16 mouse cellular contexts compared by ENCODE assay signal in genomic region chr12:117149176-117149575, GRCm38 (mm10).
DNase-seq lines count a peak whose midpoint lies in the region; ATAC-seq and TF ChIP-seq lines count a peak whose summit lies in the region.
"Had no signal": no experiment of that assay in that cellular context is flagged by ENCODE, and none has a peak within 500 bp of the region (broad histone marks: within the 10 kb centered on the region; RNA-seq: fewer than 3 reads in every experiment).

No protein-coding gene starts in this region.

- no peak for TF ChIP-seq CTCF in midbrain, postnatal 0 days (IDR thresholded peaks at IDR 0.05)
- no peak for TF ChIP-seq CTCF in cerebellum, adult 2 months (IDR thresholded peaks at IDR 0.05; ENCODE audit: borderline replicate concordance, insufficient read depth, low read depth, low read length)

- peak; percentile 24 for DNase-seq in limb, embryonic 11.5 days (ENCODE audit: low spot score)
- no peak for DNase-seq in limb, embryonic 10.5 days (ENCODE audit: low spot score)
- DNase-seq in hindbrain, embryonic 14.5 days (ENCODE audit: low spot score), result no peak
- DNase-seq in midbrain, postnatal 0 days (ENCODE audit: low spot score), result no peak
- DNase-seq in cerebellum, adult 2 months, result no peak
- DNase-seq in kidney, postnatal 25 days, result no peak
- no peak for DNase-seq in testis, postnatal 10 days (ENCODE audit: low spot score)
- DNase-seq: adrenal gland, adult 8-10 months; cerebellum, postnatal 25 days; heart, postnatal 36 days had no signal

- H3K36me3 ChIP-seq in limb, embryonic 11.5 days (ENCODE audit: control insufficient read depth, insufficient read depth, low read length), result no peaks in the 10 kb centered on the region
- H3K36me3 ChIP-seq in limb, embryonic 10.5 days, result no peaks in the 10 kb centered on the region
- no peaks in the 10 kb centered on the region for H3K36me3 ChIP-seq in forebrain, embryonic 12.5 days (replicated peaks)
- H3K36me3 ChIP-seq in hindbrain, embryonic 14.5 days (replicated peaks; ENCODE audit: control insufficient read depth, insufficient read depth), result no peaks in the 10 kb centered on the region
- no peaks in the 10 kb centered on the region for H3K36me3 ChIP-seq in midbrain, postnatal 0 days (ENCODE audit: insufficient read depth, low read length)
- H3K36me3 ChIP-seq: embryonic facial prominence, embryonic 12.5 days; limb, embryonic 15.5 days had no signal

- peaks cover 42% of the 10 kb centered on the region for H3K27me3 ChIP-seq in limb, embryonic 11.5 days (ENCODE audit: control insufficient read depth, insufficient read depth, low read length)
- H3K27me3 ChIP-seq in limb, embryonic 10.5 days (ENCODE audit: low read depth, poor library complexity, severe bottlenecking), result peaks cover 72% of the 10 kb centered on the region
- peaks cover 54% of the 10 kb centered on the region for H3K27me3 ChIP-seq in forebrain, embryonic 12.5 days
- peaks cover 32% of the 10 kb centered on the region for H3K27me3 ChIP-seq in hindbrain, embryonic 14.5 days (ENCODE audit: control insufficient read depth, insufficient read depth, low read length)
- no peaks in the 10 kb centered on the region for H3K27me3 ChIP-seq in midbrain, postnatal 0 days (ENCODE audit: insufficient read depth, low read length)
- H3K27me3 ChIP-seq in cerebellum, adult 2 months (ENCODE audit: control insufficient read depth, insufficient read depth, low read length), result no peaks in the 10 kb centered on the region; the same call in 1 of the 2 replicates

- peaks cover 8% of the 10 kb centered on the region for H3K4me1 ChIP-seq in limb, embryonic 11.5 days (ENCODE audit: control insufficient read depth, insufficient read depth, low read length)
- peaks cover 42% of the 10 kb centered on the region for H3K4me1 ChIP-seq in limb, embryonic 10.5 days
- peaks cover 45% of the 10 kb centered on the region for H3K4me1 ChIP-seq in forebrain, embryonic 12.5 days
- peaks cover 32% of the 10 kb centered on the region for H3K4me1 ChIP-seq in hindbrain, embryonic 14.5 days (replicated peaks; ENCODE audit: control insufficient read depth, insufficient read depth, low read length)
- H3K4me1 ChIP-seq in midbrain, postnatal 0 days (ENCODE audit: insufficient read depth, low read length), result peaks cover 15% of the 10 kb centered on the region; the same call in 1 of the 2 replicates
- no peaks in the 10 kb centered on the region; the same call in 1 of the 2 replicates for H3K4me1 ChIP-seq in cerebellum, adult 2 months (ENCODE audit: control insufficient read depth, insufficient read depth, low read length)

- no peak overlapping the region for H3K27ac ChIP-seq in limb, embryonic 11.5 days (replicated peaks; ENCODE audit: low read depth, low read length)
- H3K27ac ChIP-seq in limb, embryonic 10.5 days, result no peak overlapping the region
- peak overlapping the region; percentile 42; the same call in 1 of the 2 replicates for H3K27ac ChIP-seq in forebrain, embryonic 12.5 days
- no peak overlapping the region for H3K27ac ChIP-seq in hindbrain, embryonic 14.5 days
- H3K27ac ChIP-seq in midbrain, postnatal 0 days (ENCODE audit: low read depth, low read length), result no peak overlapping the region
- no peak overlapping the region for H3K27ac ChIP-seq in cerebellum, adult 2 months (ENCODE audit: insufficient read depth, low read length)
- H3K27ac ChIP-seq: embryonic facial prominence, embryonic 12.5 days; kidney, postnatal 0 days; limb, embryonic 15.5 days had no signal

- no peak overlapping the region for H3K9ac ChIP-seq in limb, embryonic 11.5 days (ENCODE audit: low read length)
- 0 out of 2 replicates have a peak overlapping the region, but pooled peaks have one; percentile 36 for H3K9ac ChIP-seq in forebrain, embryonic 12.5 days
- H3K9ac ChIP-seq in hindbrain, embryonic 14.5 days, result no peak overlapping the region
- no peak overlapping the region for H3K9ac ChIP-seq in midbrain, postnatal 0 days (replicated peaks; ENCODE audit: low read length, poor library complexity, severe bottlenecking)
- H3K9ac ChIP-seq: embryonic facial prominence, embryonic 12.5 days; limb, embryonic 15.5 days had no signal

- no peak overlapping the region for H3K4me2 ChIP-seq in limb, embryonic 11.5 days (ENCODE audit: low read depth, severe bottlenecking)
- H3K4me2 ChIP-seq in forebrain, embryonic 12.5 days, result peak overlapping the region; percentile 47
- peak overlapping the region; percentile 21; the same call in 1 of the 2 replicates for H3K4me2 ChIP-seq in hindbrain, embryonic 14.5 days (replicated peaks)
- H3K4me2 ChIP-seq in midbrain, postnatal 0 days (ENCODE audit: low read depth, low read length, poor library complexity, severe bottlenecking), result peak overlapping the region; percentile 39; the same call in 1 of the 2 replicates
- H3K4me2 ChIP-seq: embryonic facial prominence, embryonic 12.5 days; heart, embryonic 11.5 days; limb, embryonic 15.5 days had no signal

- no peak for TF ChIP-seq POLR2A in cerebellum, adult 2 months (IDR thresholded peaks at IDR 0.05; ENCODE audit: borderline replicate concordance, insufficient read depth, low read length)

- WGBS in limb, embryonic 11.5 days, result 15% methylated on average over 7 of the region's 7 CpGs
- 11% methylated on average over 7 of the region's 7 CpGs for WGBS in limb, embryonic 10.5 days
- 4% methylated on average over 7 of the region's 7 CpGs for WGBS in forebrain, embryonic 12.5 days
- WGBS in hindbrain, embryonic 14.5 days, result 14% methylated on average over 7 of the region's 7 CpGs
- 19% methylated on average over 7 of the region's 7 CpGs for WGBS in midbrain, postnatal 0 days
- WGBS in cerebellum, adult 2 months, result 43% methylated on average over 7 of the region's 7 CpGs

- no peak overlapping the region for H3K4me3 ChIP-seq in limb, embryonic 11.5 days (ENCODE audit: low read depth, low read length)
- no peak overlapping the region for H3K4me3 ChIP-seq in limb, embryonic 10.5 days
- H3K4me3 ChIP-seq in forebrain, embryonic 12.5 days (replicated peaks), result peak overlapping the region; percentile 72
- no peak overlapping the region for H3K4me3 ChIP-seq in hindbrain, embryonic 14.5 days (replicated peaks; ENCODE audit: low read length)
- H3K4me3 ChIP-seq in midbrain, postnatal 0 days (ENCODE audit: low read depth, low read length), result no peak overlapping the region
- no peak overlapping the region for H3K4me3 ChIP-seq in cerebellum, adult 2 months (replicated peaks; ENCODE audit: insufficient read depth, low read depth, low read length)
- H3K4me3 ChIP-seq: embryonic facial prominence, embryonic 12.5 days; limb, embryonic 15.5 days had no signal

- ATAC-seq in limb, embryonic 11.5 days (ENCODE audit: insufficient number of reproducible peaks, low FRiP score, low TSS enrichment, low read depth), result no peak
- no peak for ATAC-seq in forebrain, embryonic 12.5 days (ENCODE audit: low FRiP score)
- no peak for ATAC-seq in hindbrain, embryonic 14.5 days (ENCODE audit: low FRiP score)
- no peak for ATAC-seq in midbrain, postnatal 0 days (ENCODE audit: low FRiP score)
- ATAC-seq: intestine, postnatal 0 days had no signal

- H3K9me3 ChIP-seq in limb, embryonic 11.5 days (ENCODE audit: control insufficient read depth, low read length), result no peaks in the 10 kb centered on the region
- H3K9me3 ChIP-seq in limb, embryonic 10.5 days (replicated peaks), result no peaks in the 10 kb centered on the region
- no peaks in the 10 kb centered on the region for H3K9me3 ChIP-seq in forebrain, embryonic 12.5 days
- peaks cover 5% of the 10 kb centered on the region; the same call in 1 of the 2 replicates for H3K9me3 ChIP-seq in hindbrain, embryonic 14.5 days (ENCODE audit: control insufficient read depth, low read length)
- no peaks in the 10 kb centered on the region for H3K9me3 ChIP-seq in midbrain, postnatal 0 days (ENCODE audit: low read length)
- H3K9me3 ChIP-seq: embryonic facial prominence, embryonic 12.5 days; limb, embryonic 15.5 days had no signal
